Mouse (Mus musculus): ENCODE data around the gene Ephb3. TPM values are rescaled to one million over a fixed set of nuclear protein-coding genes. Genes with fewer than 3 reads are reported as not detected.

Ephb3 gene
- polyA plus RNA-seq, 3 experiments from 2014 or later, result not detected

DNA sequence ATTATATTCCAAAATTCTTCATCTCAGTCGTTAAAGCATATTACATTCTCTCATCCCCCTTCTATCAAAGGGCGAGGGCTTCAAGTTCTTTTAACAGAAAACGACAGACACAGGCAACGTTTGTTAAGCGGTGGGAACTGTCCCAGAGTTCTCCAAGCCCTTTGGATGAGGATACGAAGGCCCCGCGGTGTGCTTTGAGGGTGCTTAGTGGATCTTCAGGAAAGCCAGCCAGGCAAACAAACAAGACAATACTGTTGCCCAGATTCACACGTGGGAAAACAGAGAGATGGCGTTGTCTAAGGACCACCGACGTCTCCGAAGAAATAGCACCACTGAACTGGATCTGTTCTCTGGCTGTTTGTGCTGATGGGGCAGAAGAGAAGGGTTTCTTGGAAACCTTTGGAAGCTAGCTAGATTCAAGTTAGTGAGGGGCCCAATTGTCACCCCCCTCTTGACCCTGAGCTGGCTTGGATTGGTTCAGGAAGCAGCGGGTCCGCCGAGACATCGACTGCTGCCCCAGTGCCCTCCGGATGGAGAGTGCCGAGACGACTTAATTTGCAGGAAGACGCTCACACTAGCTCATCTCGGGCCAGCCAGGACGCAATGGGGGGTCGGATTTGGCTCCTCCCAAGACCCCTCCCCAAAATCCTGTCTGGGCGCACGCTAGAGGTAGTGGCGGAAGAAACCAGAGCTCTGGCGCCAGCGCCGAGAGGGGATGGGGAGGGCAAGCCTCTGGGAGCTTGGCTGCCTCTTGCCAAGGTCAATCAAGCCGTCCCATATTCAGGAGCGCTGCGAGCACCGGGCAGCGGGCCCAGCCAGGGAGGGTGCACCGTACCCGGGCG lies 43.5 kb downstream of the Ephb3 start:
- ATAC-seq, result no peak

DNA sequence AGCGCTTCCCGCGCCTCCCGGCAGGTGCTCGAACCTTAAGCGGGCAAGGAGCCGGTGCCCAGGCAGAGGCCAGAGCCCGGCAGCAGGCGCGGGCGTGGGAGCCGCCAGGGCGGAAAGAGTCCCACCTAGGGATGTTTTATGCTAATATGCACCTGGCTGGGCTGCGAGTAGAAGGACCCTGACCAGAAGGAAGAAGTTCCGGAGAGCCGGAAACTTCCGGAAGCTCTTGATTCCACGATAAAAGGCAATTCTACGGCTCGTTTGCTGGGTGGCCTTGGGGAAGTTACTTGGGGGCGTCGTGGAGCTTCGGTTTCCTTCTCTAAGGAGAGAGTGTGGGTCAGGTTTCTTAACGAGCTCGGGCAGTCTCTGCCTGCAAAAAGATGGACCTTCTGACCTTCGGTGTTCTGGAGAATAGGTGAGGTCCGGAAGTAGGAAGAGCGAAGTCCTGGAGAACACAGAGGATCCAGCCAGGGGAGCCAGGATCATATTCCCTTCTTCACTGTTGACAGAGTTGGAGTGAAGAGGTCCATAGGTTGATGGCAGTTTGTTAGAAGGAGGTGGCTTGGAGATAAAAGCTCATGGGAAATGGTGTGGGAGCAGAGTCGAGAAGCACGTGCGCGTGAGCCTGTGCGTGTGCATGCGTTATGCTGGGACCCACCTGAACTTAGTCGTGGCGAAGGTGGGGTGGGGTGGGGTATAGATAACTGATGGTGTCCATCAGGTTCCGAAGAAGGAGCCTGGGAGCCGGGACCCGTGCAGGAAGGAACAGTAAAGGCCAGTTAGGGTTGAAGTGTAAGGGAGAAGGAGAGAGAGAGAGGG lies 44.4 kb downstream of the Ephb3 start:
- no peak for ATAC-seq

DNA sequence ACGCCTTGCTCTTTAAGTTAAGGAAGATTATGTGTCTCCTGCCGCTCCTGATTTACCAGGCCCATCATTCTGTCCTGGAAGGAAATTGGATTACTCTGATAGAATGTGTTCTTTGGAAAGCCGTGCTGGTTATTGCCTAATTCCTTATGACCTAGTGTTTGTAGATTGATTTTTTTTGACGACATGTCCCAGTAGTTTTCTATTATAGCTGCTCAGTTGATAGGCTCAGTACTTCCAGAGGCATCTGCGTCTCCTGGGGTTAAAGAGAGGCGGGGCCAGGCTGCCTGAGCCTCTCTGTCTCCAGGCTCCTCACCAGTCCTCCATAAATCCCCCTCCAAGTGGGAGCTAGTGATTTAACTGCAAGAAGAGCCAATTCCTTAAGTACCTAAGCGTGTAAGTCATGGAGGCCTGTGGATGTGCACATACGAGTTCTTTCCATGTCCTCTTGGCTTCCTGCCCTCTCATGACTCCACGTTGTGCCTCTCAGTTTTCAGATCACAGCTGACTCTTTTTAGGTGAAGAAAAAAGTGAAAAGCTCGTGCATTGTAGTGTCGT lies 47.9 kb downstream of the Ephb3 start:
- ATAC-seq, result no peak

DNA sequence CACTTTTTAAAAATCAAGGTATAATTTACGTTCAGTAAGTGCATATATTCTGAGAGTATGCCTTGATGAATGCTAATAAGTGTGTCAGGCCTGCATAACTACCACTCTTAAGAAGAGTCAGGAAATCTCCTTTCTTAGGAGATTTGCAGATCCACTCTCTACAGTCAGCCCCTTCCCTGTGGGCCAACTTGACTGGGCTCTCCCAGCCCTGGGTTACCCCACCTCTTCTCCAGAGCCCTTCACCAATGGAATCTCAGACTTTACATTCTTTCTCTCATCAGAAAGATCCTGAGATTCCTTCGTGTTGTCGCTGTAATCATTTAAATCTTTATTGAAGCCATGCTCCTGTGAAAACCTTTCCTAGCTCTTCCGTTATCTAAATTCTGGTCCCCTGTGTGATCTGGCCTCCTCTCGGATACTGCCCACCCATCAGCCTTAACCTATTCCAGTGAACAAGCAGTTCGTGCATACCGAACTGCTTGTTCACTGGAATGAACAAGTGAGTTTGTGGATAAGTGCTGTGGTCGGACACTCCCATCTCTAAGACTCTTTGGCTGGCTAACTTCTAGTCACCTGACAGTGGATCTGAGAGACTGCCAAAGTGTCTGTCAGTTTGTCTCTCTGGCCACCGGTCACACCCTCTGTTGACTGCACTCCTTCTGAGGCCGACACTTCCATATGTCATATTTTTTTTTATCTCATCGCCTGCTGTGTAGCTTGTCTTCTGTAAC lies 51.2 kb downstream of the Ephb3 start:
- ATAC-seq, result no peak

GRCm38 (mm10) chr16:21256514-21257305 lies 52.2 kb downstream of the Ephb3 start:
- ATAC-seq, result no peak

- no peak for ATAC-seq
These were observed 60.9 kb downstream of the Ephb3 start for GRCm38 (mm10) chr16:21265417-21265816.

DNA sequence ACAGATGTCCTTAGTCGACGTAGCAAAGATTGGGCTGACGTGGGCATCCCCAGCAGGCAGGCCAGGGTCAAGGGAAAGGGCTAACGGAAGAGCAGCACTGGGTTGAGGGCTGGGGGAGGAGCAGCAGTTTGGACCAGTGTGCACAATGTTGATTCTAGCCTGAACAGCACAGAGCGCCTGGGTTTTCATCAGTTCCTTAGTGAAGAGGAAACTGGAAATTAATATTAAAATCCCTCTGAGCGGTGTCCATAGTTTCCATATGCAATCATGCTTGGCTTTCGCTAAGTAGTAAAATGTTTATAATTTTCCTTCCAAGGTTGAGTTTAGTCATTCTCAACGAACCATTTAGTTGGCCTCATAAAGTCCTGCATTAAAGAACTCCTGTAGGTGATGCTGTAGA lies 65.2 kb downstream of the Ephb3 start:
- no peak for ATAC-seq

DNA sequence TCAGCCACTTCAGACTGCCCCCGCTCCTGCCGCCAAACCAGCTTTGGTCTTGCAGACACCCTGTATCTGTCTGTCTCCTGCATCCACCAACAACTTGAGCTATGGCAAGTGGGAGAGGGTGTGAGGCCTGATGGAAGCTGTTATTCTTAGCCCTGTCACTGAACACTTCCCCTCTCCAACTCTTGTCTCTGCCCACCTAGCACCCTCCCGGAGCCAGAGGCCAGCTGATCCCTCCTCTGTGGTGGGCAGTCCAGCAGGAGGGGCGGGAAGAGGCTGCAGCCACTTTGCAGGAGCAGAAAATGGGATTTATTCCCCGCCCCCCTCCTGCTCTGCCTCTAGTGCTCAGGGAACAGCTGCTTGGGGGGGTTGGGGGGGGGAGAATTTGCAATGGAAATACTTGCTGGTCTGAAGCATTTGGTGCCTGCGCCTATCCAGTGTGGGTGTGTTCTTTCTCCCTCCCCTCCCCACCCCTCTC lies 67.3 kb downstream of the Ephb3 start:
- no peak for ATAC-seq

- ATAC-seq, result no peak
These were observed 68.2 kb downstream of the Ephb3 start for GRCm38 (mm10) chr16:21272748-21273147.

Other genes starting within 250 kb of the Ephb3 start
- gene Teddm3, start 50.8 kb upstream of the Ephb3 start, polyA plus RNA-seq (2017; shearing (Covaris generic)), result under 1 TPM in 2 of 3 experiments, not detected in 1; 0.40 to 0.59 TPM
- gene Vps8, start 218.4 kb downstream of the Ephb3 start, polyA plus RNA-seq (2017; shearing (Covaris generic)), result 10 to 100 TPM in 2 of 3 experiments, 1 to 10 TPM in 1; 9.4 to 15.8 (median 12.9) TPM

All from inflammation-experienced regulatory T-cells, adult 6 months (primary cell).